Mouse (Mus musculus) kidney, postnatal 0 days (tissue): ENCODE measurements around the gene Klc1. TPM values are rescaled to one million over a fixed set of nuclear protein-coding genes. Genes with fewer than 3 reads are reported as not detected.

ENCODE experiments used
- ATAC-seq: fragments of 200-750 bp; cut with Nextera tagmentation; replicated peaks from 2 replicates; pipeline ENCODE4 v1.8.0; 2017; ENCODE audit warnings: low read depth, moderate number of reproducible peaks, moderate TSS enrichment, moderate library complexity; ENCODE audit not compliant: low FRiP score
- DNase-seq: peaks from one replicate; pipeline ENCODE4 v3.0.0-alpha.2; 2016; ENCODE audit warnings: low spot score
- H3K27ac ChIP-seq: fragments of 300-500 bp; sonication (generic); 2 replicates; pipeline ENCODE4 v1.5.1; 2014; ENCODE audit warnings: mild to moderate bottlenecking
- H3K27me3 ChIP-seq: fragments of 300-500 bp; sonication (generic); 2 replicates; pipeline ENCODE4 v1.6.1; 2014; ENCODE audit warnings: low read length, mixed read lengths; ENCODE audit not compliant: insufficient read depth
- H3K36me3 ChIP-seq: fragments of 300-500 bp; sonication (generic); 2 replicates; pipeline ENCODE4 v1.6.1; 2014; ENCODE audit warnings: low read length, mixed read lengths; ENCODE audit not compliant: insufficient read depth
- H3K4me1 ChIP-seq: fragments of 300-500 bp; sonication (generic); replicated peaks from 2 replicates; pipeline ENCODE4 v1.6.1; 2014; ENCODE audit warnings: antibody characterized with exemption, low read length, mixed read lengths; ENCODE audit not compliant: insufficient read depth
- H3K4me2 ChIP-seq: fragments of 300-500 bp; sonication (generic); 2 replicates; pipeline ENCODE4 v1.6.1; 2014; ENCODE audit warnings: mild to moderate bottlenecking, low read length, moderate library complexity, mixed read lengths
- H3K4me3 ChIP-seq: fragments of 300-500 bp; sonication (generic); replicated peaks from 2 replicates; pipeline ENCODE4 v1.5.1; 2014; ENCODE audit warnings: low read depth, low read length
- H3K9ac ChIP-seq: fragments of 300-500 bp; sonication (generic); 2 replicates; pipeline ENCODE4 v1.6.1; 2014; ENCODE audit warnings: low read depth, low read length
- H3K9me3 ChIP-seq: fragments of 300-500 bp; sonication (generic); replicated peaks from 2 replicates; pipeline ENCODE4 v1.6.1; 2016; ENCODE audit warnings: low read length, inconsistent platforms, mixed read lengths
- CTCF ChIP-seq: IDR thresholded peaks from 2 replicates; pipeline ENCODE4 v1.5.1; 2016; ENCODE audit warnings: antibody characterized with exemption, low read depth, mild to moderate bottlenecking, moderate library complexity
- WGBS: fragments of 180-500 bp; shearing (Covaris S2); extraction: QIAGEN DNeasy Blood & Tissue Kit; methylation state at CpG from one replicate; pipeline ENCODE4 v1.1.7; 2014; 5-methylcytosine and 5-hydroxymethylcytosine counted together
- polyA plus RNA-seq: library from polyadenylated mRNA; unstranded; fragments of >200 nt; fragmentation: Nextera tagmentation; extraction: Ambion mirVana; gene quantifications from 2 replicates; pipeline ENCODE4 v1.2.1, GENCODE M21; 2015

The Klc1 gene
- polyA plus RNA-seq, 1 experiment from 2014 or later: 52.6 TPM

GRCm38 (mm10) chr12:111812611-111813010, 54.0 kb downstream of the Klc1 start:
- H3K4me1 ChIP-seq: peaks cover 38% of the 10 kb centered on the region
- 54% methylated on average over 12 of the region's 12 CpGs for WGBS
- TF ChIP-seq CTCF: no peak

GRCm38 (mm10) chr12:111813111-111813765, 54.6 kb downstream of the Klc1 start:
- Histone ChIP-seq H3K4me3 (peak overlapping the region; percentile 72), H3K9ac (peak overlapping the region; percentile 66), H3K27ac (no peak overlapping the region), H3K9me3 (no peaks in the 10 kb centered on the region), H3K4me1 (peaks cover 38% of the 10 kb centered on the region), H3K4me2 (peak overlapping the region; percentile 59), H3K36me3 (peaks cover 5% of the 10 kb centered on the region; the same call in 1 of the 2 replicates), H3K27me3 (no peaks in the 10 kb centered on the region)
- ATAC-seq: no peak
- no peak for TF ChIP-seq CTCF
- no peak for DNase-seq
- WGBS: 2% methylated on average over 27 of the region's 27 CpGs

More at GRCm38 (mm10) chr12:111812611-111813010, 54.0 kb downstream of the Klc1 start:
- Histone ChIP-seq H3K4me3 (peak overlapping the region; percentile 72; the same call in 1 of the 2 replicates), H3K36me3 (peaks cover 10% of the 10 kb centered on the region; the same call in 1 of the 2 replicates), H3K27ac (no peak overlapping the region), H3K4me2 (peak overlapping the region; percentile 59; the same call in 1 of the 2 replicates), H3K9ac (0 out of 2 replicates have a peak overlapping the region, but pooled peaks have one; percentile 2), H3K9me3 (no peaks in the 10 kb centered on the region), H3K27me3 (no peaks in the 10 kb centered on the region)
- DNase-seq (no peak), ATAC-seq (no peak)

- peak within 1 kb of the TSS; percentile 90 for H3K9ac ChIP-seq
- no peaks in the 10 kb centered on the region for H3K9me3 ChIP-seq
- peak; percentile 100 for DNase-seq
- no peaks in the 10 kb centered on the region for H3K36me3 ChIP-seq
- TF ChIP-seq CTCF: 0 out of 2 replicates have a peak, but pooled peaks have one; percentile 7
- WGBS: under 1% methylated on average over 87 of the region's 87 CpGs
- peak within 1 kb of the TSS; percentile 72 for H3K4me3 ChIP-seq
- peaks cover 38% of the 10 kb centered on the region for H3K4me1 ChIP-seq
- H3K4me2 ChIP-seq: peak within 1 kb of the TSS; percentile 84
- no peaks in the 10 kb centered on the region for H3K27me3 ChIP-seq
- ATAC-seq: peak; percentile 97
- peak within 1 kb of the TSS; percentile 96 for H3K27ac ChIP-seq
Observed at GRCm38 (mm10) chr12:111813766-111814617, 55.3 kb downstream of the Klc1 start, which contains the start of the genes Xrcc3 and Zfyve21. Xrcc3 (minus strand) TSS chr12:111813873. Zfyve21 (plus strand) TSS chr12:111814170.

- Histone ChIP-seq H3K4me2 (peak overlapping the region; percentile 84), H3K9me3 (no peaks in the 10 kb centered on the region), H3K9ac (peak overlapping the region; percentile 90), H3K36me3 (no peaks in the 10 kb centered on the region), H3K4me1 (peaks cover 28% of the 10 kb centered on the region), H3K27me3 (no peaks in the 10 kb centered on the region), H3K27ac (peak overlapping the region; percentile 96), H3K4me3 (peak overlapping the region; percentile 72)
- WGBS: 21% methylated on average over 19 of the region's 19 CpGs
- ATAC-seq (no peak), DNase-seq (peak; percentile 21)
- TF ChIP-seq CTCF: no peak
Observed at GRCm38 (mm10) chr12:111814769-111815762, 56.4 kb downstream of the Klc1 start.

- Histone ChIP-seq H3K4me3 (0 out of 2 replicates have a peak overlapping the region, but pooled peaks have one; percentile 10), H3K9me3 (no peaks in the 10 kb centered on the region), H3K36me3 (no peaks in the 10 kb centered on the region), H3K4me2 (peak overlapping the region; percentile 84), H3K27me3 (no peaks in the 10 kb centered on the region), H3K27ac (peak overlapping the region; percentile 70), H3K4me1 (peaks cover 27% of the 10 kb centered on the region), H3K9ac (0 out of 2 replicates have a peak overlapping the region, but pooled peaks have one; percentile 8)
- DNase-seq (peak; percentile 35), ATAC-seq (no peak)
- 44% methylated on average over 13 of the region's 13 CpGs for WGBS
- TF ChIP-seq CTCF: no peak
Observed at GRCm38 (mm10) chr12:111816528-111816927, 57.9 kb downstream of the Klc1 start.
